Mouse (Mus musculus) MEL (cell line): ENCODE results near the gene Garnl3. TPM values are rescaled to one million over a fixed set of nuclear protein-coding genes. Genes with fewer than 3 reads are reported as not detected.

Source experiments
- DNase-seq: peaks from one replicate; pipeline ENCODE4 v3.0.0; 2011; ENCODE audit warnings: low read depth, low spot score
- H3K27ac ChIP-seq: 2 replicates; pipeline ENCODE4 v1.5.1; 2012; ENCODE audit warnings: low read depth, mild to moderate bottlenecking, control low read depth, low read length, moderate library complexity; ENCODE audit not compliant: control insufficient read depth
- H3K27me3 ChIP-seq, 2 experiments: fragments of 150-350 bp in 1 of 2; sonication (generic) in 1 of 2; 2 replicates each; pipeline ENCODE4 v1.6.1; 2012; ENCODE audit warnings: low read length in 2 of 2, mild to moderate bottlenecking in 2 of 2, improper control_type of control experiment in 1 of 2, moderate library complexity in 1 of 2; ENCODE audit not compliant: insufficient read depth in 2 of 2, control insufficient read depth in 1 of 2
- H3K36me3 ChIP-seq, 2 experiments: 2 replicates each; pipeline ENCODE4 v1.6.1; 2012 to 2014; ENCODE audit warnings: low read length in 2 of 2, improper control_type of control experiment in 1 of 2, inconsistent platforms in 1 of 2, mild to moderate bottlenecking in 1 of 2; ENCODE audit not compliant: insufficient read depth in 2 of 2, control insufficient read depth in 1 of 2
- H3K4me1 ChIP-seq, 2 experiments: fragments of 150-350 bp in 1 of 2; sonication (generic) in 1 of 2; 2 replicates each; pipeline ENCODE4 v1.6.1; 2012; ENCODE audit warnings: low read length in 2 of 2, improper control_type of control experiment in 1 of 2, mild to moderate bottlenecking in 1 of 2; ENCODE audit not compliant: insufficient read depth in 2 of 2, control insufficient read depth in 1 of 2
- H3K4me3 ChIP-seq, 2 experiments: fragments of 150-350 bp in 1 of 2; sonication (generic) in 1 of 2; 2 replicates each; pipeline ENCODE4 v1.5.1; 2012; ENCODE audit warnings: low read depth in 2 of 2, low read length in 2 of 2, mild to moderate bottlenecking in 2 of 2, moderate library complexity in 2 of 2, control low read depth in 1 of 2, improper control_type of control experiment in 1 of 2; ENCODE audit not compliant: control insufficient read depth in 1 of 2, insufficient read depth in 1 of 2
- H3K79me2 ChIP-seq: 2 replicates; pipeline ENCODE4 v1.6.1; 2012; ENCODE audit warnings: mild to moderate bottlenecking, low read length, moderate library complexity; ENCODE audit not compliant: control insufficient read depth, poor library complexity, insufficient read depth
- H3K9ac ChIP-seq: 2 replicates; pipeline ENCODE4 v1.6.1; 2012; ENCODE audit warnings: low read depth, mild to moderate bottlenecking, control low read depth, low read length, moderate library complexity; ENCODE audit not compliant: control insufficient read depth, poor library complexity, severe bottlenecking
- H3K9me3 ChIP-seq: fragments of 150-350 bp; sonication (generic); replicated peaks from 2 replicates; pipeline ENCODE4 v1.6.1; 2012; ENCODE audit warnings: mild to moderate bottlenecking, low read length, improper control_type of control experiment, moderate library complexity; ENCODE audit not compliant: insufficient read depth
- BHLHE40 ChIP-seq: IDR thresholded peaks from 2 replicates; pipeline ENCODE4 v1.6.1; 2012; ENCODE audit warnings: low read depth, mild to moderate bottlenecking, inconsistent platforms, low read length, improper control_type of control experiment, borderline replicate concordance
- CHD2 ChIP-seq: IDR thresholded peaks from 2 replicates; pipeline ENCODE4 v1.6.1; 2011; ENCODE audit warnings: low read length, improper control_type of control experiment
- CTCF ChIP-seq, 3 experiments: IDR thresholded peaks in 2 of 3; conservative IDR thresholded peaks in 1 of 3; 2 replicates each; pipeline ENCODE4 v1.5.1; 2011 to 2012; ENCODE audit warnings: low read length in 3 of 3, low read depth in 2 of 3, mild to moderate bottlenecking in 2 of 3, improper control_type of control experiment in 1 of 3, inconsistent platforms in 1 of 3, mixed read lengths in 1 of 3, moderate library complexity in 1 of 3; ENCODE audit not compliant: control insufficient read depth in 1 of 3, insufficient read depth in 1 of 3, poor library complexity in 1 of 3, severe bottlenecking in 1 of 3
- E2F4 ChIP-seq: IDR thresholded peaks from 2 replicates; pipeline ENCODE4 v1.6.1; 2011; ENCODE audit warnings: low read depth, low read length, improper control_type of control experiment, borderline replicate concordance
- ELF1 ChIP-seq: IDR thresholded peaks from 2 replicates; pipeline ENCODE4 v1.6.1; 2014; ENCODE audit warnings: low read depth, mild to moderate bottlenecking, inconsistent platforms, low read length, improper control_type of control experiment, moderate library complexity
- GABPA ChIP-seq: IDR thresholded peaks from 2 replicates; pipeline ENCODE4 v1.6.1; 2012; ENCODE audit warnings: low read depth, mild to moderate bottlenecking, inconsistent platforms, low read length, improper control_type of control experiment, moderate library complexity
- HCFC1 ChIP-seq: IDR thresholded peaks from 2 replicates; pipeline ENCODE4 v1.6.1; 2012; ENCODE audit warnings: low read depth, mild to moderate bottlenecking, inconsistent platforms, low read length, improper control_type of control experiment, moderate library complexity
- KAT2A ChIP-seq: conservative IDR thresholded peaks from 2 replicates; pipeline ENCODE4 v1.6.1; 2012; ENCODE audit warnings: low read depth, low read length, improper control_type of control experiment, inconsistent platforms
- MAFK ChIP-seq: IDR thresholded peaks from 2 replicates; pipeline ENCODE4 v1.6.1; 2011; ENCODE audit warnings: low read depth, mild to moderate bottlenecking, low read length, improper control_type of control experiment, borderline replicate concordance
- MAX ChIP-seq: IDR thresholded peaks from 2 replicates; pipeline ENCODE4 v1.6.1; 2011; ENCODE audit warnings: low read length, improper control_type of control experiment
- MAZ ChIP-seq: IDR thresholded peaks from 2 replicates; pipeline ENCODE4 v1.6.1; 2012; ENCODE audit warnings: low read depth, mild to moderate bottlenecking, inconsistent platforms, low read length, improper control_type of control experiment
- MEF2A ChIP-seq: IDR thresholded peaks from 2 replicates; pipeline ENCODE4 v1.6.1; 2014; ENCODE audit warnings: low read depth, mild to moderate bottlenecking, inconsistent platforms, low read length, improper control_type of control experiment; ENCODE audit not compliant: poor library complexity, insufficient replicate concordance, severe bottlenecking; ENCODE audit errors: extremely low read depth
- MYC ChIP-seq: IDR thresholded peaks from 2 replicates; pipeline ENCODE4 v1.6.1; 2011; ENCODE audit warnings: low read depth, mild to moderate bottlenecking, low read length, improper control_type of control experiment, moderate library complexity
- NELFE ChIP-seq: IDR thresholded peaks from 2 replicates; pipeline ENCODE4 v1.6.1; 2011; ENCODE audit warnings: low read depth, low read length, improper control_type of control experiment
- NRF1 ChIP-seq: IDR thresholded peaks from 2 replicates; pipeline ENCODE4 v1.6.1; 2014; ENCODE audit warnings: low read depth, mild to moderate bottlenecking, inconsistent platforms, low read length, improper control_type of control experiment, moderate library complexity; ENCODE audit not compliant: poor library complexity, insufficient read depth, severe bottlenecking
- POLR2A ChIP-seq, 2 experiments: IDR thresholded peaks; 2 replicates each; pipeline ENCODE4 v1.6.1; 2011 to 2012; ENCODE audit warnings: low read length in 2 of 2, mild to moderate bottlenecking in 2 of 2, control low read depth in 1 of 2, improper control_type of control experiment in 1 of 2, low read depth in 1 of 2, moderate library complexity in 1 of 2; ENCODE audit not compliant: control insufficient read depth in 1 of 2, insufficient read depth in 1 of 2, poor library complexity in 1 of 2
- POLR2AphosphoS2 ChIP-seq: IDR thresholded peaks from 2 replicates; pipeline ENCODE4 v1.6.1; 2011; ENCODE audit warnings: low read length, improper control_type of control experiment
- RCOR1 ChIP-seq: IDR thresholded peaks from 2 replicates; pipeline ENCODE4 v1.6.1; 2012; ENCODE audit warnings: low read depth, mild to moderate bottlenecking, inconsistent platforms, low read length, improper control_type of control experiment
- TCF12 ChIP-seq: IDR thresholded peaks from 2 replicates; pipeline ENCODE4 v1.6.1; 2014; ENCODE audit warnings: low read depth, mild to moderate bottlenecking, inconsistent platforms, low read length, improper control_type of control experiment, moderate library complexity
- UBTF ChIP-seq: IDR thresholded peaks from 2 replicates; pipeline ENCODE4 v1.6.1; 2012; ENCODE audit warnings: low read depth, mild to moderate bottlenecking, inconsistent platforms, low read length, improper control_type of control experiment, moderate library complexity, borderline replicate concordance; ENCODE audit not compliant: insufficient read depth
- USF1 ChIP-seq: IDR thresholded peaks from 2 replicates; pipeline ENCODE4 v1.6.1; 2014; ENCODE audit warnings: low read depth, mild to moderate bottlenecking, inconsistent platforms, low read length, improper control_type of control experiment, moderate library complexity
- ZNF384 ChIP-seq: IDR thresholded peaks from 2 replicates; pipeline ENCODE4 v1.6.1; 2012; ENCODE audit warnings: low read depth, mild to moderate bottlenecking, inconsistent platforms, low read length, improper control_type of control experiment
- polyA plus RNA-seq, 2 experiments: library from polyadenylated mRNA; stranded (reverse) in 1 of 2; unstranded in 1 of 2; fragments of >175 nt in 1 of 2; fragments of >200 nt in 1 of 2; gene quantifications; 2 replicates each; pipeline versions ENCODE4 v1.2.1 to v1.2.4; 2012; ENCODE audit warnings: low replicate concordance in 2 of 2, low read depth in 1 of 2; ENCODE audit not compliant: insufficient read length in 2 of 2, insufficient read depth in 1 of 2, missing spikeins in 1 of 2
- total RNA-seq: library from RNA; depleted of rRNA; stranded (reverse); fragments of 300-350 nt; gene quantifications from 2 replicates; pipeline ENCODE4 v1.2.3, GENCODE M21; 2012

The Garnl3 gene
- total and polyA plus RNA-seq, 3 experiments: 1.5 to 2.3 TPM; not detected in 1

- no peak overlapping the region for H3K4me3 ChIP-seq
- peaks cover 0 to 5% of the 10 kb centered on the region in 2 experiments; a peak in 1 of 4 replicates for H3K36me3 ChIP-seq
- H3K79me2 ChIP-seq: no peaks in the 10 kb centered on the region
- no peak overlapping the region for H3K27ac ChIP-seq
- no peaks in the 10 kb centered on the region for H3K9me3 ChIP-seq
- no peaks in the 10 kb centered on the region for H3K27me3 ChIP-seq
- no peak for DNase-seq
- no peak for TF ChIP-seq MAZ
- TF ChIP-seq ZNF384: no peak
- no peak for TF ChIP-seq MEF2A
- no peak for TF ChIP-seq NRF1
- TF ChIP-seq CHD2: no peak
- no peak for TF ChIP-seq TCF12
- no peak for TF ChIP-seq MAX
- no peak for TF ChIP-seq RCOR1
- TF ChIP-seq E2F4: no peak
- no peak for TF ChIP-seq UBTF
- TF ChIP-seq HCFC1: no peak
- no peak for TF ChIP-seq POLR2AphosphoS2
- TF ChIP-seq GABPA: no peak
- no peak for TF ChIP-seq KAT2A
- peaks cover 3 to 14% of the 10 kb centered on the region in 2 experiments; a peak in 3 of 4 replicates for H3K4me1 ChIP-seq
- no peak overlapping the region for H3K9ac ChIP-seq
Observed at GRCm38 (mm10) chr2:33134766-33135490, 3.5 kb upstream of the Garnl3 start.

- H3K79me2 ChIP-seq: no peaks in the 10 kb centered on the region
- DNase-seq: peak; percentile 23
- TF ChIP-seq NELFE (no peak), USF1 (no peak), MYC (no peak), MAFK (no peak), POLR2A (IDR thresholded peaks at IDR 0.05; ENCODE audit: control insufficient read depth in 1 of 2, insufficient read depth in 1 of 2, low read depth in 1 of 2, low read length in 2 of 2, poor library complexity in 1 of 2) (no peak), ELF1 (no peak), BHLHE40 (no peak), CTCF (IDR thresholded peaks at IDR 0.05 in 2 of 3, conservative IDR thresholded peaks at IDR 0.05 in 1 of 3; ENCODE audit: control insufficient read depth in 1 of 3, insufficient read depth in 1 of 3, low read depth in 2 of 3, low read length in 3 of 3, poor library complexity in 1 of 3, severe bottlenecking in 1 of 3) (no peak)
- TF ChIP-seq, all 39 proteins: peak for 0
- H3K9me3 ChIP-seq: no peaks in the 10 kb centered on the region
- H3K27me3 ChIP-seq: no peaks in the 10 kb centered on the region
- H3K4me1 ChIP-seq: peaks cover 4 to 14% of the 10 kb centered on the region in 2 experiments
- no peak overlapping the region for H3K4me3 ChIP-seq
- H3K36me3 ChIP-seq: peaks cover 0 to 5% of the 10 kb centered on the region in 2 experiments; a peak in 1 of 4 replicates
- no peak overlapping the region for H3K9ac ChIP-seq
- no peak overlapping the region for H3K27ac ChIP-seq
Observed at GRCm38 (mm10) chr2:33132306-33132705, 852 bp upstream of the Garnl3 start.
